Mouse (Mus musculus) kidney, postnatal 36 days (tissue): ENCODE results near the gene Farp2.
A peak's percentile ranks its signal among the peaks of the same experiment; 100 is the strongest.

ENCODE experiments used
- DNase-seq, 2 experiments: peaks; one replicate each; pipeline ENCODE4 v3.0.0; 2021 to 2022; ENCODE audit warnings: mixed read lengths in 2 of 2

Gene Farp2

DNA sequence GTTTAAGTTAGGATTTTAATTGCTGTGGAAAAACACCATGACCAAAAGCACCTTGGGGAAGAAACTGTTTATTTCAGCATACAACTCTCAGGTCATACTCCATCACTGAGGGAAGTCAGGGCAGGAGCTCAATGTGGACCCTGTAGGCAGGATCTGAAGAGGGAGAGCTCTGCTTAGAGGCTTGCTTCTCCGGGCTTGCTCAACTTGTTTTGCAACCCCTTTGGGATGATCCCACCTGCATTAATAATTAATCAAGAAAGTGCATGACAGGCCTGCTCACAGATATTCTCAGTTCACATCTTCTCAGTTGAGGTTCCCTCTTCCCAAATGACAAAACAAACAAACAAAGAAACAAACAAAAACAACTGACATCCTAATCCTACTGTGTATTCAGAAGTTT is 51.8 kb downstream of the Farp2 start:
- no peak for DNase-seq

DNA sequence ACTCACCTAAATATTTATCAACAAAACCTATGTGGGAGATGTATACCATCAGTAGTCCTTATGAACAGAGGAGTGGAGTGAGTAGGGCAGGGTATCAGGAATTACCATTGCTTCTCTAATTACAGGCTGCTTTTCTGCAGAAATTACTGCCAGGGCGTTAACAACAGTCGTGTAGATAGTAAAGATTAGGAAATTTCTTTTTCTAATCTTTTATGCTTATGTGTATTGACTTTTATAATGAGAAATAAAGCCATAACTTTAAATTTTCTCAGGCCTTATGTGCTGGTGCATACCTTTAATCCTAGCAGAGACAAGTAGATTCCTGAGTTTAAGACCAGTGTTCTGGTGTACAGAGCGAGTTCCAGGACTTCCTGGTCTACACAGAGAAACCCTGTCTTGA is 52.9 kb downstream of the Farp2 start:
- DNase-seq, result no peak

DNA sequence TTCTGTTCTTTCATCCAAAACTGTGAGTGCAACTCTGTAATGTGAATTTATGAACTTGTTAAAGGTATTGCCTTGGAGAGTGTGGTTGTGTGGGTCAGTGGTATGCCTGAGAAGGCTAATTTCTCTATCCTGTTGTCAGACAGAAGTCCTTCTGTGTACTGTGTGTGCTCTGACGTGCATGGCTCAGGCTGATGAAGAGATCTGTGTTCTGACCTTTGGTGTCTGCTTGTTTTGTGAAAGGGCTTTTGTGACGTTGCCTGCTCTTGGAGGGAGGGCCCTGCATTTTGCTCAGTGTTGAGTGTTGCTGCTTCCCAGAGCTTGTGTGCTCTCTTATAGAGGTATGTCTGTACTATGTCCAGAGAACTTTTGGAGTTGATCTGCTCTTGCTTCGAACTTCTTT is 55.1 kb downstream of the Farp2 start:
- DNase-seq, result no peak

DNA sequence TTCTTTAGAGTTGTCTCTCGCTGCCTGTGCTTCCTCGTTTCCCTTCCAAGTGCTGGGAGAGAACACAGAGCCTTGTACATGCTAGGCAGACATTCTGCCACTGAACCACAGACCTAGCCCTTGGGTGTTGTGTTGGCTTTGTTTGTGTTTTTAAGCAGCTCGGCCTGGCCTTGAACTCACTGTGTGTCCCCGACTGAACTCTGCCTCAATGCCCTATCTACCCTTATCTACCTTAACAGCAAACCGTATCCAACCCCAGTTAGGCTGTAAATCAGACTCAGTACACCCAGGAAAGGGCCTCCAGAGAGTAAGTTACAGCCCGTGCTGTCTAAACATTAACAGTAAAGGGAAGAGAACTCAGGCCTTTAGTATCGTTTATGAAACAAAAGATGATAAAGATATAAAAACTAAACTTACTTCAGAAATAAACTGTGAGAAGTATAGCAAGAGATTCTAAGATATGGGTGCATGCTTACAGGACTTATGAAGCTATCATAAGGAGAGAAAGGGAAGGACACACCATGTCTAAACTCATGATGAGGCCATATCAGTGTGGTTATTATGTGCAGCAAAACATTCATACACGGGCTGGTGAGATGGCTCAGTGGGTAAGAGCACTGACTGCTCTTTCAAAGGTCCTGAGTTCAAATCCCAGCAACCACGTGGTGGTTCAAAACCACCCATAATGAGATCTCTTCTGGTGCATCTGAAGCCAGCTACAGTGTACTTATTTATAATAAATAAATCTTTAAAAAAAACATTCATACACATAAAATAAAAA is 56.0 kb downstream of the Farp2 start:
- DNase-seq, result no peak

DNA sequence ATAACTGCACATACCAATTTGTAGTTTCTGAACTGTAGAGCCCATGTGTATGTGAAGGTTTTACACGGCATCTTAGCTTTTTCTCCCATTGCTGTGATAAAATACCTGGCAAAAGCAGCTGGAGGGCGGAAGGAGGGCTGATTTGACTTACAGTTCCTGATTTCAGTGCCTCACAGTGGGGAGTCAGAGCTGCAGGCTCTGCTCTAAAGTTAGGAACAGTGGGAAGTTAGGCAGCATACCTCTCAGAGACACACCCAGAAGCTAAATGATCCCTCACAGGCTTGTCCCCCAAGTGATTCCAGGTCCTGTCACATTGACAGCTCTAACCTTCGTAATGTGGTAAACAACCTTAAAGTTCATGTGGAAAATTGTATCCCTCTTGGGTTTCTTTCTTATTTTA is 65.2 kb downstream of the Farp2 start:
- DNase-seq, result no peak

DNA sequence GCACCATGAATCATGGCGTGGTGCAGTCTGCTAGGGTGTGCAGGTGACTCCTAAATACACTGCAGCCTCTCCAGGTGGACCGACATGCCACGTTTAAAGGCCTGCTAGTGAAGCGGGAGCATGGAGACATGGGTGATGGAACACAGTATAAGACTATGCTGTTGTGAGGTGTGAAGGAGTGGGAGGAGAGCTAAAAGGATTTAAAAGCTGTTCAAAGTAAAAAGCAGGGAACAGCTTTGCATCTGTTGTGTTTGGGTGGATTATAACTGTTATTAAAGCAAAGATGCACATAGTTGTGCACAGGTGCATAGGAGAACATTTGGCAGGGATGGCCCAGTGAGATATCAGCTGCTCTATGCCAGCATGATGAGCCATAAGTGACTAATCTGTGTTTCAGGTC is 66.0 kb downstream of the Farp2 start:
- DNase-seq, result no peak

DNA sequence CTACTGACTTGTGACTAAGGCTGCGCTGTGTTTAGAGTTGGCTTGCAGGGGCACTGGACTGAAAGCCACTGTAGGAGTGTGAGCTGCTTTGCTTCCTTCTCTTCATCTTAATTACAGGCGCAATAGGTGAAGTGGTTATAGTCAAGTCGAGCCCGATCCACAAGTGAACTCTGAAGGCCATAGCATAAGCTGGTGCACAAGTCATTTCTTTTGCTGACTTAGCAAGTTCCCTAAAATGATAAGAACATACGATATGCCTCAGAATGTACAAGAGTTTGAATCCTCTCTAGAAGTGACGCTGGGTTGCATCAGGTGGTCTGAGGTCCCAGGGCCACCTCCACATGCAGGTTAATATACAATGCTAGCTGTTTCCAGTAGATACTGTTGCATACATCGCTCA is 69.7 kb downstream of the Farp2 start:
- no peak for DNase-seq

DNA sequence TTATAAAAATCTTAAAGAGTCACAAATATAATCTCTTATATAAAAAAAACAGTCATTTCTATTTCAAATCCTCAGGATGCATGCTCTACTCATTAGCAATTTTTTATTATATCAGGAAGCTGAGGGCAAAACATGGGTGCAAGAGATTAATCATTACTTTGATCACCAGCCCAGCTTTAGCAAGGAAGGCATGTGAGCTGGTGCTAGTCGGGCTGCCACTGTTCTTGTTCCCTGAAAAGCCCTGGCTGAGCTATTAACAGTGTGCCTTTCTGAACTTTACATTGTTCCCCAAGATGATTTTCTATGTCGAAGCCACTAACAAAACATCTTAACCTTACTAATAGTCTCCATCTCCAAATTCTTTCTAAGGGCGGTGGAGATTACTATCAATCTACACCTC is 76.5 kb downstream of the Farp2 start:
- peak; percentile 10 to 24 for DNase-seq

DNA sequence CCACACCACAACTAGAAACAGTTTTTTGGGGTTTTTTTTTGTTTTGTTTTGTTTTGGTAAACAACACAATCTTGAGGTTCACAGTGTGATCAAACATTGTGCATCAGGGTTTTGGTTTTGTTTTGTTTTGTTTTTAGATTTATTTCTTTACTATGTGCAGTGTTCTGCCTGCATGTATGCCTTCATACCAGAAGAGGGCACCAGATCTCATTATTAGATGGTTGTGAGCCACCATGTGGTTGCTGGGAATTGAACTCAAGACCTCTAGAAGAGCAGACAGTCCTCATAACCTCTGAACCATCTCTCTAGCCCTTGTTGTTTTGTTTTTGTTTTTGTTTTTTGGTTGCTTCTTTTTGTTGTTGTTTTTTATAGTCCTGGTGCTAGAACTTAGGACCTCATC is 82.1 kb downstream of the Farp2 start:
- DNase-seq, result no peak

DNA sequence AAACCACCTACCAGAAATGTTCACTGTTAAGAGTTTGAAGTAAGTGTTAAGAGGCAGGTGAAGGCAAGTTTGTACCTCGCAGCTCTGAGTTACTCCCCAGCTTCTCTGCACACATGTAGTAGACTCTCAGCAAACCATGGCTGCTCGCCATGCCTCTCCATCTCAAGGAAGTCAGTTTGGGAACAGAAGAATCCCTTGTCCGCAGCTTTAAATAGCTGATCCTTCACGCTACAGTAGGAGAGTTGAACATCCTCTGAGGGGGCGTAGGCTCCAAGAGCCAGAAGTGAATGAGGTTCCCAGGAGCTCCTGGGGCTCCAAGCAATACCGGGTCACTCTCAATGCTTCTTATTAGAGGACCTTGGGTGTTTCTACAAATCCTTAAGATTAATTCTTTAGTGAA is 84.0 kb downstream of the Farp2 start:
- DNase-seq, result no peak

DNA sequence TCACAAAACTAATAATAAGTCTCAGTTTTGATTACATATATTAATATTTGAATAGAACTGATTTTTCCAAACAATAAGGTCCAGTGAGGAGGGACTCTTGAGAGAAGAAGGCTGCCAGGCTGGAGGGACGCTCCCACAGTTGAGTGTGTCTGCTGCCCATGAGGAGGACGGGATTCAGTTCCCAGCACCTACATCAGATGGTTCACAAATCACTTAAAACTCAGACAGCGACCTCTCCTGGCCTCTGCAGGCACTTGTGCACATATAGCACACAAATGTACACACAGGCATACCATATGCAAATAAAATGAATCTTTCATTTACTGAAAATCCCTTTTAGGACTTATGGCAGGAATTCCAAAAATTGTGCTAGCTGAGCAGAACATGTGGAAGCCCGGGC is 91.0 kb downstream of the Farp2 start:
- DNase-seq, result no peak

DNA sequence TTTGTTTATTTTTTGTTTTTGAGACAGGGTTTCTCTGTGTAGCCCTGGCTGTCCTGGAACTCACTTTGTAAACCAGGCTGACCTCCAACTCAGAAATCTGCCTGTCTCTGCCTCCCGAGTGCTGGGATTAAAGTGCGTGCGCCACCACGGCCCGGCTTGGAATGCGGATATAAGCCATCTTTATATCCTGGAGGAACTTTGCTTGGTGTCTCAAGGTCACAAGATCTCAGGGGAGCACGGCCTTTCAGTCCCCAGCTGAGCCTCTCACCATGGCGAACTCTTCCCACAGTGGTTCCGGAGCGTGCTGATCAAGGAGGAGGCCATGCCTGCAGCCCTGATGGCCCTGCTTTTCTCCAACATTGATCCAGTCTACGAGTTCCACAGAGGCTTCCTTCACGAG is 92.0 kb downstream of the Farp2 start:
- no peak for DNase-seq

DNA sequence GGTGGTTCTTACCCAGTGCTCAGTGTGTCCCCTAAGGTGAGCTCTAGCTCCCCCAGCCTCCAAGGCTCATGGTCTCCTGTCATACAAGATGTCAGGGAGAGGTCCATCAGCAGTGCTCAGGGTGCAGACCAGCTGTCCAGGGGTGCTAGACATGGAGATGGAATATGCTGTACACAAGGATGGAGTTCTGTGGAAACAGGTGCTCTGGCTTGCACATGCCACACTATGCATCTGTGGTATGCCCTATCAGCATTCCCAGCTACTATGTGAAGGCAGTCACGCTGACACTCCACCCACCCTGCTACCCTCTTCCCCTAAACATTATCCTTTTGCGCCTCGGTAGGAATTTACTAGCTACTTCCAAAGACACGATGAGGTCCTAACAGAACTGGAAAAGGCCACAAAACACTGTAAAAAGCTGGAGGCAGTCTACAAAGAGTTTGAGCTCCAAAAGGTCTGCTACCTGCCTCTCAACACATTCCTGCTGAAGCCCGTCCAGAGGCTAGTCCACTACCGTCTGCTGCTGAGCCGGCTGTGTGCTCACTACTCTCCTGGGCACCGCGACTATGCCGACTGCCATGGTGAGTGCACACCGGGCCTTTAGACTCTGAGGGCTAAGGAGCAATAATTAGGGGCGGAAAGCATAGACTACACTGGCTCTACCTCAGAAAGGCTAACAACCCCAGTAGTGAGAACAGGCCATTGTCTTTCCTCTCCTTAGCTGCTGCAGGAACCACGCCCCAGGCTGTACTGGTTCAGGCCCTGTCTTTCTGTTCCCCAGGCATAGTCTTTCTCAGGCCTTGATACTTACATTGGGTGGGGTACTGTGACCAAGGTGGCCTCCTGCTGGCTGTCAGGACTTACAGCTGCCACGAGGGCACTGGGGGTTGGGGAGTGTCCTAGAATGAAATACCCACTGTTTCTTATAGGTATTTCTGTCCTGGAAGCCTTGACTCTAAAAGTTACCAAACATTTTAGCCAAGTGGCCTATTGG is 95.5 kb downstream of the Farp2 start:
- DNase-seq, result no peak

DNA sequence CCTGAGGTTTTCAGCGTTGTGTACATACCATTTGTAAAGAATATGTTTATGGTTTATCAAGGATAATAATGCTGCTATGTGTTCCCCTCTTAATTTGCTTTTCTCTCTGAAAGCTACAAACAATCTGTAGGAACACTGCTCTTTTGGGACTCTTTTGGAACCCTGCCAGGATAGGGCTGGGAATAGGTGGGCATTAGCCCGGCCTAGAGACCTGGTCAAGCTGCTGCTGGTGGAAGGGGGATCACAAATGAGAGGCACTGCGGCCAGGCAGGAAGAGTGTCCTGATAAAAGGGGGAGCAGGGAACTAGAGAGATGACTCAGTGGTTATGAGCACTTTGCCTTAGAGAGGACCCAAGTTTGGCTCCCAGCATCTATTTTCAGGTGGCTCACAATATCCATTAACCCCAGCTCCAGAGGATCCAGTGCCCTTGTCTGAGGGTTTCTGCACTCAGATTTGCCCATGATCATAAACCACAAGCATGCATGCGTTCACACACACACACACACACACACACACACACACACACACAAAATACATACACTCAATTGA is 96.9 kb downstream of the Farp2 start:
- no peak for DNase-seq

DNA sequence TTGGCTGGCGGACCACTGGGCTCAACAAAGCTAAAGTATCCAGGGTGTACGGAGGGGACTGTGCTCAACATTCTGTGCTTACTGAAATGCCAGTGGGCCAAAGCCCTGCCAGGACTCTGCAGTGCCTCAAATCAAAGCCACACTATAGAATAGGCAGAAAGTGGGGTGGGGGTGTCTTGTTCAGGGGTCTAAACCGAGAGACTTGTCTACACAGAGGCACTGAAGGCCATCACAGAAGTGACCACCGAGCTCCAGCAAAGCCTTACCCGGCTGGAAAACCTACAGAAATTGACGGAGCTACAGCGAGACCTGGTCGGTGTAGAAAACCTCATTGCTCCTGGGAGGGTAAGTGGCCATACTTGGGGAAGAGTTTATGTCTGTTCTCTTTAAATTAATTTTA is 97.9 kb downstream of the Farp2 start:
- DNase-seq, result no peak

DNA sequence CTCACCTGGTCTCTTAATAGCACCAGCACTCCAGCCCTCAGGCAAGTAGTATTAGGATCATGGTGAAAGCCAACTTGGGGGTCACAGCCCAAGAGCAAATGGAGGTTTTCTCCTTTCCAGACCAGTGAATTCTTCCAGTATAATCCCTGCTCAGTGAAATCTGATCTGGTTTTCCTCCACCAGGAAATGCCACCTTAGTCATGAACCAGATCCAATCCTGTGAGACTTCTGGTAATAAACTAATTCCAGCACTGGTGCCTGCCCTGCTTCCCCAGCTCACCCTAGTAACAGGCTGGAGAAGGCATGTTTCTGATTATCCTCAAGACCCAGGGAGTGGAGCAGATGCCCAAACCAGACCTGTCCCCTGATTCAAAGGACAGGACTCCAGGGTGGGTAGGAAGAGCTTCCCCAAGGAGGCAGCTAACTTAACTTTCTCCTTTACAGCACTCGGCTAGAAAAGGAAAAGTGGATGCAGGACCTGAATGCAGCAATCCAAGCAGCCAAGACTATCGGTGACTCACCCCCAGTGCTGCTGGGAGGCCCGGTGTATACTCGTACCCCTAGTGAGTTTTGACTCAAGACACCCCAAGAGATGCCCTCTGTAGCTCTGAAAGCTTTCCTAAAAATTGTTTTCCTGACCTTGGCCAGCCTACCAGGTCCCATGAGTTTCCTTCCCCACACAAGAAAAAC is 106.3 kb downstream of the Farp2 start:
- DNase-seq, result peak in 1 of 2 experiments; percentile 29

DNA sequence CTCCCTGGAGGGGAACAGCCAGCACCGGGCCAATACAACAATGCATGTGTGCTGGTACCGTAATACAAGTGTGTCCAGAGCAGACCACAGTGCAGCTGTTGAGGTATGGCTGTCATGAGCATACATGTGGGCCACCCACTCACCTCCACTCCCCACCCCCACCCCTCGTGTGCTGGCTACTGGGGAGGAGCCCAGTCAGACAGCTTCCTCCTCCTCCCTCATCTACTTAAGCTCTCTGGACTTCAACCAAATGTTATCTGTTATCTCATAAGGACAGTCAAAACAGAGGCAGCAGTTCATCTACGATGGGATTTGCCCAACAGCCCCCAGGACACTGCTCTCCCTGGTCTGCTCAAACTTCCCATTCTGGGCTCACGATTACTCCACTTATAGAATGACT is 107.1 kb downstream of the Farp2 start:
- no peak for DNase-seq

DNA sequence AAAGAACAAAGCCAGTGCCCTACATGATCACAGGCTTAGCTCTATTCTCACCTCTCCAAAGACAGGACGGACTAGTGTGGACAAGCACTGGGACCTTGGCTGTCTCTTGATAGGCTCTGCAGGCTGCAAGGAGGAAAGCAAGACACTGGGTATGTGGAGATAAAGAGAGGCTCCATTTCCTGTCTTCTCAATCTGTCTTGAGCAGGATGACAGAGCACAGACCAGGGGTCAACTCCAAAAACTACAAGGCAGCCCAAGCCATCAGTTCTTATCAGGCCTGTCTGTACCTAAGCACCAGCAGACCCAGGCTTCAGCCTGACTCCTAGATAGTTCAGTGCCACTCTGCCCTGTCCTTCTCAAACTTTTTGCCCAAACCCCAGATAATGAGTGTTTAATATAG is 112.6 kb downstream of the Farp2 start:
- no peak for DNase-seq

DNA sequence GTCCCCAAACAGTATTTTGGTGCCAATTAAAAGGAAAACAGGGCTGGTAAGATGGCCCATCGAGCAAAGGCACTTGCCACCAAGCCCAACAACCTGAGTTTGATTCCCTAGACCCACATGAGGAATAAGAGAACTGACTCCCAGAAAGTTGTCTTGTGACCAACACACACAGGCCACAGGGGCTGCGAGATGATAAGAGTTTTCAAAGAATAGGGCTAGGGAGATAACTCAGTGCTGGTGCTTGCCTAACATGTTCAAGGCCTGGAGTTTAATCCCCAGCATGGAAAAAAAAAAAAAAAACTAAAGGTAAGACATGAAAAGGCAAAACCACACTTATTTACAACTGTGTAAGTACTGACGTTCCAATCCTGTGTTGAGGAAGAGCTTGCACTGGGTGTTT is 118.9 kb downstream of the Farp2 start:
- DNase-seq, result no peak

DNA sequence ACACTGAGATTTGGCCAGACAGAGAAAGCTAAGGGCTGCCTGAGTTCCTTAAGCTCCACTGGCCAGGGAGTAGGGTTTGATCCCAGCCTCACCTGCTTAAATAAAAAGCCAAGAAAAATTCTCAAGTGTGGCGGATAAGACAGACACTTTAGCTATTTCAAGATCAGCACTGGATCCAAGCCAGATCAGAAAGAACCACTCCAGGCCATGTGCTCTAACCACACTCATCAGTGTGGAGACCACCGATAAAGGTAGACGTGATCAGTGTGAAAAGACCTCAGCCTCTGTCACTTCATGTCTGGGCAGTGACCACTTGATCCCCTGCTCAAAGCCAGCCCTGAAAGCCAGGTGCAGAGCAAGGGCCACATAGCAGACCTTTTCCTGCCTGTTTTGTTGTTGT is 120.8 kb downstream of the Farp2 start:
- DNase-seq, result no peak

DNA sequence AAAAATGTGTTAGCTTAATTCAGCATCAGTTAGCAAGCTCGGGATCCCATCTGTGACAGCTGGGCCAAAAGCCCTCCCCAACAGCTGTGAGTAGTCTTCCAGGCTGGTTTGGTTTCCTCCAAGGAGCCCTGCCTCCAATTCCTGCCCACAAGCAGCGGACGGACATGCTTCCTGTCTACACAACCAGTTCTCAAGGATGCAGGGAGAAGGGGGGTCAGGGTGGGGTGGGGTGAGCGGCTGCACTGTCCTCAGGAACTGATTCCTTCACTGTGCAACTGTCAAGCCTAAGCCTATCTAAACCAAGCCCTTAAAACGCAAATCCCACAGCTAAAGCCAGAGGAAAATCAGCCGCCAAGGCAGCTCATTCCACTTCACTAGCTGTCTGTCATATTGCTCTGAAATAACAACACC is 122.6 kb downstream of the Farp2 start:
- peak; percentile 66 to 74 for DNase-seq

DNA sequence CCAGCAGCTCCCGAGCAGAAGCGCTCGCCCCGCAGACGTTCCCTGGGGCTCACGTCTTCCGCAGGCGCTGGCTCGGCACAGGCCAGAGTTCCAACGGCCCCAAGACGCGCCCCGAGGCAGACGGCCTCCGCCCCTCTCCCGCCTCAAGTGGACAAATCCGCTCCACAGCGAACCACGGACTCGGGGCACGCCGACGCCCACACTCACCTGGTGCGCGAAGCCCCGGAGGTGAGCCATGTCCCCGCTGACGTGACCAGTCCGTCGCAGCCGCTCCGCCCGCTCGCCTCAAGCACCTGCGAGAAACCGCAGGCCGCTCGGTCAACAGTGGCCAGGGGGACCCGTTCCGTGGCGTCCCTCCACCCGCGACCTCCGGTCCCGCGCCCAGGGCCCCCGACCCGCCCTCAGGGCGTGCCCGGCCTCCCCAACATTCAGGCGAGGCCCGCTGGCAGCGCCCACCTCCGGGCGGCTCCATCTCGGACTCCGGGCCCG is 123.3 kb downstream of the Farp2 start:
- DNase-seq, result peak; percentile 54 to 74
